ENCODE assay signal across 19 mouse cellular contexts in the genomic region with DNA sequence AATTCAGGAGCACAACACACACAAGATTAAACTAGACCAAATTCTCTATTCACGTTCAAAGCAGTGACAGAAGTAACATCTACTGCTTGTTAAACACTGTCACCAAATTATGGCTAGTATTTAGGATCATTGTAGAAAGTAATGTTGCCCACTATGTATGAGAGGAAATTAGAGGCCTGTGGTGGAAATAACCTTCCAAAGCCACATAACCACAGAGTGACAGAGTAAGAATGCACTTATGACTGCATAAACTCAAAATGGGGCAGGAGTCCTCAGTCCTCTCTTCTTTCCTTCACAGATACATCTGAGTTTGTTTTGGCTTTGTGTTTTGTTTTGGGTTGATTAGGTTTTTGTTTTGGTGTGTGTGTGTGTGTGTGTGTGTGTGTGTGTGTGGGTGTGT. TPM values are rescaled to one million over a fixed set of nuclear protein-coding genes. Genes with fewer than 3 reads are reported as not detected.
A peak's percentile ranks its signal among the peaks of the same experiment; 100 is the strongest.
DNase-seq lines count a peak whose midpoint lies in the region; ATAC-seq lines count a peak whose summit lies in the region.
"Had no signal": no experiment of that assay in that cellular context is flagged by ENCODE, and none has a peak within 500 bp of the region (broad histone marks: within the 10 kb centered on the region; RNA-seq: fewer than 3 reads in every experiment).

No protein-coding gene starts in this region.

- H3K27me3 ChIP-seq in kidney, embryonic 15.5 days = no peaks in the 10 kb centered on the region
- H3K27me3 ChIP-seq: embryonic facial prominence, embryonic 13.5 days; forebrain, embryonic 12.5 days; hindbrain, embryonic 12.5 days had no signal

- no peaks in the 10 kb centered on the region for H3K4me1 ChIP-seq in kidney, embryonic 15.5 days
- H3K4me1 ChIP-seq: embryonic facial prominence, embryonic 13.5 days; forebrain, embryonic 12.5 days; hindbrain, embryonic 12.5 days had no signal

- H3K9ac ChIP-seq in kidney, embryonic 15.5 days = no peak overlapping the region
- H3K9ac ChIP-seq: embryonic facial prominence, embryonic 13.5 days; forebrain, embryonic 12.5 days; hindbrain, embryonic 12.5 days had no signal

- H3K4me2 ChIP-seq in kidney, embryonic 15.5 days = no peak overlapping the region
- H3K4me2 ChIP-seq: embryonic facial prominence, embryonic 13.5 days; forebrain, embryonic 12.5 days; heart, embryonic 11.5 days; hindbrain, embryonic 12.5 days had no signal

- ATAC-seq in megakaryocyte progenitor cell, adult 5-6 weeks (replicated peaks; ENCODE audit: poor library complexity) = 0 out of 2 replicates have a peak, but pooled peaks have one; percentile 37
- no peak for ATAC-seq in kidney, embryonic 15.5 days (replicated peaks; ENCODE audit: low FRiP score)
- ATAC-seq: forebrain, embryonic 16.5 days; hindbrain, embryonic 16.5 days had no signal

- no peaks in the 10 kb centered on the region for H3K9me3 ChIP-seq in kidney, embryonic 15.5 days (replicated peaks)
- H3K9me3 ChIP-seq: embryonic facial prominence, embryonic 13.5 days; forebrain, embryonic 12.5 days; G1E; hindbrain, embryonic 12.5 days had no signal

- no peak overlapping the region for H3K4me3 ChIP-seq in kidney, embryonic 15.5 days (replicated peaks)
- H3K4me3 ChIP-seq: embryonic facial prominence, embryonic 13.5 days; forebrain, embryonic 12.5 days; hindbrain, embryonic 12.5 days had no signal

- 77% methylated on average over 1 of the region's 1 CpGs for WGBS in kidney, embryonic 15.5 days

- no peak overlapping the region for H3K27ac ChIP-seq in kidney, embryonic 15.5 days
- H3K27ac ChIP-seq: embryonic facial prominence, embryonic 13.5 days; forebrain, embryonic 12.5 days; hindbrain, embryonic 12.5 days had no signal

- DNase-seq in 416B (ENCODE audit: low read depth) = peak; percentile 60
- DNase-seq in Muller cell, postnatal 12 days (ENCODE audit: inconsistent ontology term) = peak; percentile 1
- DNase-seq in induced T-regulatory cell, adult 2 months (ENCODE audit: low read depth) = peak; percentile 3
- DNase-seq in gastrocnemius, postnatal 4 days (ENCODE audit: low spot score in 2 of 2) = no peak
- DNase-seq: adrenal gland, postnatal 10 days; cerebellum, adult 11-12 months; cerebellum, adult 9-10 months; cerebellum, postnatal 25 days; gastrocnemius, postnatal 14 days; heart, adult 18-20 months had no signal

- H3K36me3 ChIP-seq in kidney, embryonic 15.5 days = no peaks in the 10 kb centered on the region
- H3K36me3 ChIP-seq: embryonic facial prominence, embryonic 13.5 days; forebrain, embryonic 12.5 days; G1E; hindbrain, embryonic 12.5 days had no signal

RNA-seq across cellular contexts. Expression of a gene that starts 42.5 kb away (rescaled TPM):
- 5.5 and 6.4 TPM in 2 replicates for total RNA-seq in megakaryocyte progenitor cell, adult 5-6 weeks (2015)
- 7.5 and 9.4 TPM in 2 replicates for total RNA-seq in megakaryocyte progenitor cell, adult 5-6 weeks (2017)
- 1 to 10 TPM; 6.9 to 7.2 TPM for total RNA-seq in gastrocnemius, postnatal 4 days (2021)
- polyA plus RNA-seq in kidney, embryonic 15.5 days (2015; fragmentation: Nextera tagmentation; extraction: Ambion mirVana) = 9.0 and 10.0 TPM in 2 replicates

RNA-seq across cellular contexts. Expression of a gene that starts 43.6 kb away (rescaled TPM):
- total RNA-seq in megakaryocyte progenitor cell, adult 5-6 weeks (2015) = 26.0 and 34.7 TPM in 2 replicates
- total RNA-seq in megakaryocyte progenitor cell, adult 5-6 weeks (2017) = 31.0 and 42.6 TPM in 2 replicates
- 10 to 100 TPM; 10.8 to 12.8 TPM for total RNA-seq in gastrocnemius, postnatal 4 days (2021)
- 9.3 TPM in 2 replicates for polyA plus RNA-seq in kidney, embryonic 15.5 days (2015; fragmentation: Nextera tagmentation; extraction: Ambion mirVana)

Comparison
In these comparisons a context has a peak if more than half of its experiments do, and no peak if none do; other contexts are left out.
1. DNase-seq: peak in 416B (single experiment), Muller cell, postnatal 12 days (single experiment) and induced T-regulatory cell, adult 2 months (single experiment); none in gastrocnemius, postnatal 4 days (0 of 2).